Mouse (Mus musculus) G1E (cell line): ENCODE measurements at regions not wholly inside any gene's neighbourhood (a gene's known extent, or its start where the extent isn't known, plus 50 kb on each side); places are given as distances from the start of the nearest gene placed in this dataset.

ENCODE experiments used
- ATAC-seq: 2 replicates; pipeline ENCODE4 v1.8.0; 2016; ENCODE audit warnings: mild to moderate bottlenecking; ENCODE audit not compliant: insufficient number of reproducible peaks, poor library complexity, low FRiP score, severe bottlenecking; ENCODE audit errors: extremely low read depth
- DNase-seq: peaks from one replicate; pipeline ENCODE4 v3.0.0; 2012; ENCODE audit warnings: low spot score
- H3K27me3 ChIP-seq: 2 replicates; pipeline ENCODE4 v1.6.1; 2012; ENCODE audit warnings: mild to moderate bottlenecking, low read length, inconsistent platforms; ENCODE audit not compliant: insufficient read depth
- H3K36me3 ChIP-seq: replicated peaks from 2 replicates; pipeline ENCODE3; 2012; ENCODE audit warnings: mild to moderate bottlenecking, inconsistent platforms
- H3K4me1 ChIP-seq: 2 replicates; pipeline ENCODE4 v1.6.1; 2012; ENCODE audit warnings: low read depth, low read length, inconsistent platforms, mixed read lengths; ENCODE audit not compliant: insufficient read depth
- H3K4me3 ChIP-seq: 2 replicates; pipeline ENCODE4 v1.5.1; 2012; ENCODE audit warnings: low read depth, mild to moderate bottlenecking, inconsistent platforms, low read length, moderate library complexity, mixed read lengths
- H3K9me3 ChIP-seq: replicated peaks from 2 replicates; pipeline ENCODE4 v1.6.1; 2012; ENCODE audit warnings: inconsistent platforms
- CTCF ChIP-seq: IDR thresholded peaks from 2 replicates; pipeline ENCODE4 v1.5.1; 2012; ENCODE audit warnings: low read depth, low read length, inconsistent platforms, mixed read lengths
- GATA1 ChIP-seq: IDR thresholded peaks from 2 replicates; pipeline ENCODE4 v1.6.1; 2012; ENCODE audit warnings: borderline replicate concordance, low read length, inconsistent platforms, mixed read lengths
- GATA2 ChIP-seq: IDR thresholded peaks from 2 replicates; pipeline ENCODE4 v1.6.1; 2012; ENCODE audit warnings: low read depth, low read length, inconsistent platforms, borderline replicate concordance
- POLR2AphosphoS5 ChIP-seq: IDR thresholded peaks from 2 replicates; pipeline ENCODE4 v1.6.1; 2012; ENCODE audit warnings: low read depth, low read length, inconsistent platforms; ENCODE audit not compliant: insufficient replicate concordance
- TAL1 ChIP-seq: conservative IDR thresholded peaks from 2 replicates; pipeline ENCODE4 v1.6.1; 2012; ENCODE audit warnings: low read depth, low read length, inconsistent platforms, mixed read lengths

GRCm38 (mm10) chr2:72555556-72555955, 79.6 kb downstream of the Cdca7 start:
- DNase-seq (no peak), ATAC-seq (no peak)
- Histone ChIP-seq H3K27me3 (peaks cover 17% of the 10 kb centered on the region), H3K4me1 (no peaks in the 10 kb centered on the region), H3K4me3 (no peak overlapping the region), H3K9me3 (0 out of 2 replicates have a peak, but pooled peaks cover 2% of the 10 kb centered on the region), H3K36me3 (no peaks in the 10 kb centered on the region)
- TF ChIP-seq GATA1 (no peak), GATA2 (no peak), TAL1 (no peak), POLR2AphosphoS5 (no peak), CTCF (no peak)

DNA sequence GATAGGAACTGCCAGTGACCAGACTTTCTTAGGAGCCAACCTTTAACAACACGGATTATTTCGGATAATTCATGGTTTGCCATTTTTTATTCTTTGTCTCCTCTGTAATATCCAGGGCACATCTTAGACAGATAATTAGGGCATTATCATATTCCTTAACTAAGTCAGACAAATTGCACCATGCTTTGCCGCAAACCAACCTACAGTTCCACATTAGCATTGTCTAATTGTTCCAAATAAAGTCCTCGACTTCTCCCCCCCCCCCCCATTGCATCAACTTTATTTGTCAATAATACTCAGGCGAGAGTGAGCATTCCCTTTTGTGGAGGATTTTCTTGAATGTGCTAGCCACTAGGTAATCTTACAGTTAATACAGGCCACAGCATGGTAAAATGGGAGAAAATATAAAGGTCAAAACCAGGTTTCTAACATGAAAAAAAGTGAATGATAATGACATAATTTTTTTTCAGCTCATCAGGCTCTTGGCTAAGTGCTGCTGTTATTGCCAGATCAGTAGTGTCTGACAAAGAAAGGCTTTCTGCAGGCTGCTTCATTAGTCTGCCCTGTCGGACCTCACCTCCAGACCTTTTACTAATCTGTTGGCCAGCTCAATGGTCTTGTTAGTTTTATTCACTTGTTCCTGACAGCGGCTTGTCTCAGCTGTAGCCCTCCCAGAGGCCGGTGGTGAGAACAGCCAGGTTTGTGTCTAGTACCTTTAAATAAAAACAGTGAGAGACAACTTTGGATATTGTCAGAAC, 80.3 kb downstream of the Cdca7 start:
- Histone ChIP-seq H3K4me3 (no peak overlapping the region), H3K36me3 (no peaks in the 10 kb centered on the region), H3K27me3 (peaks cover 14% of the 10 kb centered on the region), H3K9me3 (0 out of 2 replicates have a peak, but pooled peaks cover 2% of the 10 kb centered on the region), H3K4me1 (no peaks in the 10 kb centered on the region)
- DNase-seq (no peak), ATAC-seq (no peak)
- TF ChIP-seq GATA1 (no peak), GATA2 (no peak)

DNA sequence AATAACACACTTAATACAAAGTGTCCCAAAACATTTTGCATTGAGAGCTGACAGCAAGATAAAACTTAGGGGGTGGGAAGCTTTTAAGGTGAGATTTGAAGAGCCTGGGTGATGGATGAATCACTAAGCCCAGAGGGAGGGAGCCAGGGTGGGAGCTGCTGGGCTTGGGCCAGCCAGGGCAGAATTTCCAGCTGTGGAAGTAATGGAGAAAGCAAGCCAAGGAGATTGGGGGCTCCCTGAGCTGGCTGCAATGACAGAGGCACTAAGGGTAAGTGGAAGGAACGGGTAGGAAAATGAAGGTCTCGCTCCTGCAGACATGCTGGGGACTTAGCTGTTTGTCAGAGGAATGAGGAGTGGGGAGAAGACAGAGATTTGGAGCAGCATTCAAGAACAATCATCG, 81.2 kb downstream of the Cdca7 start:
- Histone ChIP-seq H3K4me1 (no peaks in the 10 kb centered on the region), H3K36me3 (no peaks in the 10 kb centered on the region), H3K27me3 (peaks cover 16% of the 10 kb centered on the region), H3K4me3 (no peak overlapping the region), H3K9me3 (0 out of 2 replicates have a peak, but pooled peaks cover 2% of the 10 kb centered on the region)
- ATAC-seq (no peak), DNase-seq (no peak)
- TF ChIP-seq GATA2 (no peak), TAL1 (no peak), GATA1 (no peak), CTCF (no peak), POLR2AphosphoS5 (no peak)

- peaks cover 14% of the 10 kb centered on the region for H3K27me3 ChIP-seq
- H3K4me3 ChIP-seq = no peak overlapping the region
- H3K9me3 ChIP-seq = no peaks in the 10 kb centered on the region
- no peaks in the 10 kb centered on the region for H3K4me1 ChIP-seq
- no peak for DNase-seq
- no peaks in the 10 kb centered on the region for H3K36me3 ChIP-seq
- ATAC-seq = no peak
- no peak for TF ChIP-seq GATA2
- TF ChIP-seq POLR2AphosphoS5 = no peak
- TF ChIP-seq CTCF = no peak
- no peak for TF ChIP-seq TAL1
- no peak for TF ChIP-seq GATA1
Observed at GRCm38 (mm10) chr2:72557565-72558260, 81.8 kb downstream of the Cdca7 start.

DNA sequence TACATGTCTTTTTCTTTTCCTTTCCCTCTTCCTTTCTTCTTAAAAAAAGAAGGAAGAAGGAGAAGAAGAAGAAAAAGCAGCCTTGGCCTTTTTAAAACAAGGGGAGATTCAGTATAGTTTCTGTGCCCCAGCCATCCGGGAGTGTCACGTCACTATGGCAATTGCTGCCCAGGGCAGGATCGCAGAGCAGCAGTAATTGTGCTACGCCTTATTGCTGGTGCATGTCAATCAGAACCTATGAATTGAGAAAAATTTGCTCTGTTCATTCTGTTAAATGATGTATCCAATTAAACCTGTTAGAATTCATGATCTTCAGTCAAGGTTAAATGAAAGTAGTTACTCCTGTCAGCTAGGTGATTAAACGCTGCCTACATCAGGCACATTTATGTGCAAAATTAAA, 85.4 kb downstream of the Cdca7 start:
- no peaks in the 10 kb centered on the region for H3K36me3 ChIP-seq
- ATAC-seq (no peak), DNase-seq (no peak)
- H3K4me1 ChIP-seq = peaks cover 5% of the 10 kb centered on the region
- TF ChIP-seq GATA1 (no peak), TAL1 (no peak), POLR2AphosphoS5 (no peak), GATA2 (no peak), CTCF (no peak)
- no peak overlapping the region for H3K4me3 ChIP-seq
- H3K27me3 ChIP-seq = peaks cover 25% of the 10 kb centered on the region
- no peaks in the 10 kb centered on the region for H3K9me3 ChIP-seq

DNA sequence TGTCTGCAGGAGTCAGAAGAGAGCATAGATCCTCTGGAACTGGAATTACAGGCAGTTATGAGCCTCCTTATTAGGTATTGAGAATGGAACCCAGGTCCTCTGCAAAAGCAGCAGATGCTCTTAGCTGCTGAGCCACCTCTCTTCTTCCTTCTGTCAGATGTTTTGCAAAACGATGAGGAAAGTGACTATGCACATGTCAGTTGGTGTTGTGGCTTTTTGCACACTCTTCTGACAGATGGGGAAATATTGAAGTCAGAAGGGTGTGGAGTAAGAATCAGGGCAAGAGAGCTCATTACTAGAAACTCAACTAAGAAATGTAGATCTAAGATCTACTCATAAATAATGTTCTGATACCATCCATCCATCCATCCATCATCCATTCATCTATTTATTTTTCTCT, 102.4 kb downstream of the Cdca7 start:
- ATAC-seq (no peak), DNase-seq (no peak)
- Histone ChIP-seq H3K4me1 (no peaks in the 10 kb centered on the region), H3K9me3 (no peaks in the 10 kb centered on the region), H3K4me3 (no peak overlapping the region), H3K36me3 (no peaks in the 10 kb centered on the region), H3K27me3 (peaks cover 11% of the 10 kb centered on the region)
- TF ChIP-seq TAL1 (no peak), GATA2 (no peak), GATA1 (no peak), POLR2AphosphoS5 (no peak), CTCF (no peak)
